Mouse (Mus musculus) hindbrain, embryonic 15.5 days (tissue): Measurements from ENCODE around the gene Tfpt. TPM values are rescaled to one million over a fixed set of nuclear protein-coding genes. Genes with fewer than 3 reads are reported as not detected.

Source experiments
- microRNA-seq: library from miRNA; unstranded; fragments of <30 nt; microRNA quantifications from one replicate; pipeline ENCODE4, GENCODE M21; 2016
- polyA plus RNA-seq: library from polyadenylated mRNA; unstranded; fragments of >200 nt; fragmentation: Nextera tagmentation; extraction: Ambion mirVana; gene quantifications from 2 replicates; pipeline ENCODE4 v1.2.1, GENCODE M21; 2015

Tfpt gene
- polyA plus RNA-seq, 1 experiment from 2014 or later = 40.1 TPM

Small RNA genes within 50 kb of the gene (microRNA-seq; reads per million reads assigned to microRNA genes)
- gene Gm25100 (not detected), gene Mir3572 (2.4 reads per million, percentile 6 among the genes with 10 or more reads in this experiment)

Other genes with a start within 250 kb of the Tfpt start
- gene Cacng8, start 239.2 kb downstream of the Tfpt start, polyA plus RNA-seq = 11.5 and 14.6 TPM in 2 replicates
- 0.18 TPM in 1 of 2 replicates, not detected in the other for gene Cacng6, start 205.7 kb downstream of the Tfpt start, polyA plus RNA-seq
- gene Tarm1, start 127.3 kb downstream of the Tfpt start, polyA plus RNA-seq = not detected in 2 replicates
- 0.39 and 0.66 TPM in 2 replicates for gene Oscar, start 13.8 kb downstream of the Tfpt start, polyA plus RNA-seq
- 541 and 606 TPM in 2 replicates for gene Ndufa3, start 12.6 kb downstream of the Tfpt start, polyA plus RNA-seq
- 88.8 and 89.6 TPM in 2 replicates for gene Prpf31, start 56 bp upstream of the Tfpt start, polyA plus RNA-seq
- gene Cnot3, start 15.3 kb upstream of the Tfpt start, polyA plus RNA-seq = 39.5 and 47.3 TPM in 2 replicates
- 15.3 and 17.1 TPM in 2 replicates for gene Leng1, start 35.9 kb upstream of the Tfpt start, polyA plus RNA-seq
- gene Tmc4, start 47.6 kb upstream of the Tfpt start, polyA plus RNA-seq = 5.0 and 5.2 TPM in 2 replicates
- gene Tsen34, start 62.9 kb upstream of the Tfpt start, polyA plus RNA-seq = 275 and 297 TPM in 2 replicates
- gene Mboat7, start 63.6 kb upstream of the Tfpt start, polyA plus RNA-seq = 105 and 113 TPM in 2 replicates
- 691 and 766 TPM in 2 replicates for gene Rps9, start 74.1 kb upstream of the Tfpt start, polyA plus RNA-seq
- 0.45 and 0.50 TPM in 2 replicates for gene Pirb, start 90.5 kb upstream of the Tfpt start, polyA plus RNA-seq
- not detected in 2 replicates for gene Gm15448, start 195.8 kb upstream of the Tfpt start, polyA plus RNA-seq
- 0.06 TPM in 1 of 2 replicates, not detected in the other for gene Pira2, start 215.1 kb upstream of the Tfpt start, polyA plus RNA-seq